Mouse (Mus musculus) heart, adult 2 months (tissue): ENCODE results near the gene Dusp27.

Experiments used
- CTCF ChIP-seq: fragments of 200-600 bp; IDR thresholded peaks from 2 replicates; pipeline ENCODE4 v1.8.1; 2022; ENCODE audit warnings: antibody characterized with exemption, mild to moderate bottlenecking, moderate library complexity
- POLR2A ChIP-seq: fragments of 200-500 bp; IDR thresholded peaks from 2 replicates; pipeline ENCODE4 v1.6.1; 2011; ENCODE audit warnings: mild to moderate bottlenecking, low read depth, low read length, control low read depth; ENCODE audit not compliant: insufficient read depth

GRCm38 (mm10) chr1:166094462-166094861 is 33.3 kb downstream of the Dusp27 start:
- TF ChIP-seq CTCF (no peak), POLR2A (no peak)
